Mouse (Mus musculus): ENCODE data around the gene Zfp82. TPM values are rescaled to one million over a fixed set of nuclear protein-coding genes. Genes with fewer than 3 reads are reported as not detected.
"Not testable (repeated sequence)": the region's sequence is repeated elsewhere in the genome, so short reads cannot be mapped to it uniquely, and the experiment has no call there.

The Zfp82 gene
- polyA plus RNA-seq (2014; fragmentation: Nextera tagmentation; extraction: Ambion mirVana), result 6.6 and 7.5 TPM in 2 replicates

- peak; percentile 91 for ATAC-seq (replicated peaks; ENCODE audit: low FRiP score)
- H3K4me3 ChIP-seq (ENCODE audit: low read depth, low read length), result peak within 1 kb of the TSS; percentile 71
- H3K27me3 ChIP-seq (ENCODE audit: control insufficient read depth, insufficient read depth, low read length), result no peaks in the 10 kb centered on the region
- H3K36me3 ChIP-seq (ENCODE audit: control insufficient read depth, insufficient read depth, low read length), result no peaks in the 10 kb centered on the region
- H3K4me2 ChIP-seq (ENCODE audit: low read depth, low read length, severe bottlenecking), result peak within 1 kb of the TSS; percentile 96
- WGBS, result under 1% methylated on average over 48 of the region's 50 CpGs
- peak within 1 kb of the TSS; percentile 77 for H3K9ac ChIP-seq (ENCODE audit: low read length)
- H3K27ac ChIP-seq (ENCODE audit: low read depth, low read length), result peak within 1 kb of the TSS; percentile 41; the same call in 1 of the 2 replicates
- peaks cover 3% of the 10 kb centered on the region; the same call in 1 of the 2 replicates for H3K4me1 ChIP-seq (replicated peaks; ENCODE audit: control insufficient read depth, insufficient read depth, low read length)
- DNase-seq (ENCODE audit: low spot score), result peak; percentile 92
- no peaks in the 10 kb centered on the region for H3K9me3 ChIP-seq (ENCODE audit: control insufficient read depth, low read length)
These were observed at the start of gene Zfp82 for GRCm38 (mm10) chr7:30072146-30073028. TSS of gene Zfp82 (minus strand) at chr7:30072900.

DNA sequence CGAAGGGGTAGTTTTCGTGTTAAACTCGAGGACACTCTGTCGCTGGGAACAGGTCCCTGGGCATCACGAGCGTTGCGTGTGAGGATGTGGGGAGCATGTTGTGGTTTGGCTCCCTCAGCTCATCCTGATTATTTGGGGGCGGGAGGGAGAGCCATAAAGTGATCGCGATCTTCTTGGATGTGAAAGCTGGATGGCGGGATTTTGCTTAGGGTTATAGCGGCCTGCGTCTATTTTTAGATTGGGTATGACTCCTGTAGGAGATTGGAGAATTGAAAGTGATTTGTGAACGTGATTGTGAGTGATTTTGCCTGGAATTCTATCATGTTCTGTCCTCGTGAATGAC, 49.5 kb upstream of the Zfp82 start:
- ATAC-seq (replicated peaks; ENCODE audit: low FRiP score) (no peak; the same call in 1 of the 2 replicates), DNase-seq (ENCODE audit: low spot score) (no peak)
- H3K27me3 ChIP-seq (ENCODE audit: control insufficient read depth, insufficient read depth, low read length), result no peaks in the 10 kb centered on the region
- H3K27ac ChIP-seq (ENCODE audit: low read depth, low read length), result no peak overlapping the region
- peak overlapping the region; percentile 65 for H3K4me2 ChIP-seq (ENCODE audit: low read depth, low read length, severe bottlenecking)
- peaks cover 2% of the 10 kb centered on the region; the same call in 1 of the 2 replicates for H3K4me1 ChIP-seq (replicated peaks; ENCODE audit: control insufficient read depth, insufficient read depth, low read length)
- peak overlapping the region; percentile 83 for H3K9ac ChIP-seq (ENCODE audit: low read length)
- no peaks in the 10 kb centered on the region for H3K9me3 ChIP-seq (ENCODE audit: control insufficient read depth, low read length)
- H3K36me3 ChIP-seq (ENCODE audit: control insufficient read depth, insufficient read depth, low read length), result no peaks in the 10 kb centered on the region; the same call in 1 of the 2 replicates
- 10% methylated on average over 15 of the region's 15 CpGs for WGBS
- peak overlapping the region; percentile 66 for H3K4me3 ChIP-seq (ENCODE audit: low read depth, low read length)

GRCm38 (mm10) chr7:30121308-30122187, 48.8 kb upstream of the Zfp82 start, which contains the start of gene Zfp382:
TSS of gene Zfp382 (plus strand) at chr7:30121942.
- peak within 1 kb of the TSS; percentile 65 for H3K4me2 ChIP-seq (ENCODE audit: low read depth, low read length, severe bottlenecking)
- H3K27me3 ChIP-seq (ENCODE audit: control insufficient read depth, insufficient read depth, low read length), result no peaks in the 10 kb centered on the region
- DNase-seq (ENCODE audit: low spot score) (peak; percentile 96), ATAC-seq (replicated peaks; ENCODE audit: low FRiP score) (peak; percentile 96)
- under 1% methylated on average over 61 of the region's 61 CpGs for WGBS
- peak within 1 kb of the TSS; percentile 83 for H3K9ac ChIP-seq (ENCODE audit: low read length)
- no peaks in the 10 kb centered on the region; the same call in 1 of the 2 replicates for H3K36me3 ChIP-seq (ENCODE audit: control insufficient read depth, insufficient read depth, low read length)
- peak within 1 kb of the TSS; percentile 60; the same call in 1 of the 2 replicates for H3K27ac ChIP-seq (ENCODE audit: low read depth, low read length)
- peak within 1 kb of the TSS; percentile 66 for H3K4me3 ChIP-seq (ENCODE audit: low read depth, low read length)
- no peaks in the 10 kb centered on the region for H3K9me3 ChIP-seq (ENCODE audit: control insufficient read depth, low read length)
- peaks cover 2% of the 10 kb centered on the region; the same call in 1 of the 2 replicates for H3K4me1 ChIP-seq (replicated peaks; ENCODE audit: control insufficient read depth, insufficient read depth, low read length)

- H3K4me3 ChIP-seq (ENCODE audit: low read depth, low read length); H3K9ac ChIP-seq (ENCODE audit: low read length); ATAC-seq (replicated peaks; ENCODE audit: low FRiP score); H3K9me3 ChIP-seq (ENCODE audit: control insufficient read depth, low read length); H3K4me1 ChIP-seq (replicated peaks; ENCODE audit: control insufficient read depth, insufficient read depth, low read length); H3K36me3 ChIP-seq (ENCODE audit: control insufficient read depth, insufficient read depth, low read length); H3K27ac ChIP-seq (ENCODE audit: low read depth, low read length); DNase-seq (ENCODE audit: low spot score); H3K27me3 ChIP-seq (ENCODE audit: control insufficient read depth, insufficient read depth, low read length); H3K4me2 ChIP-seq (ENCODE audit: low read depth, low read length, severe bottlenecking): not testable (repeated sequence)
- 89% methylated on average over 12 of the region's 12 CpGs for WGBS
These were observed 45.2 kb upstream of the Zfp82 start for GRCm38 (mm10) chr7:30117935-30118334.

- H3K27me3 ChIP-seq (ENCODE audit: control insufficient read depth, insufficient read depth, low read length), result no peaks in the 10 kb centered on the region
- H3K9me3 ChIP-seq (ENCODE audit: control insufficient read depth, low read length), result no peaks in the 10 kb centered on the region; the same call in 1 of the 2 replicates
- 96% methylated on average over 5 of the region's 5 CpGs for WGBS
- no peak overlapping the region for H3K27ac ChIP-seq (ENCODE audit: low read depth, low read length)
- H3K4me1 ChIP-seq (replicated peaks; ENCODE audit: control insufficient read depth, insufficient read depth, low read length), result no peaks in the 10 kb centered on the region
- H3K4me3 ChIP-seq (ENCODE audit: low read depth, low read length), result no peak overlapping the region
- no peaks in the 10 kb centered on the region for H3K36me3 ChIP-seq (ENCODE audit: control insufficient read depth, insufficient read depth, low read length)
- no peak for ATAC-seq (replicated peaks; ENCODE audit: low FRiP score)
- H3K4me2 ChIP-seq (ENCODE audit: low read depth, low read length, severe bottlenecking), result no peak overlapping the region
- DNase-seq (ENCODE audit: low spot score), result no peak
- no peak overlapping the region for H3K9ac ChIP-seq (ENCODE audit: low read length)
These were observed 43.4 kb upstream of the Zfp82 start for GRCm38 (mm10) chr7:30116076-30116475.

DNA sequence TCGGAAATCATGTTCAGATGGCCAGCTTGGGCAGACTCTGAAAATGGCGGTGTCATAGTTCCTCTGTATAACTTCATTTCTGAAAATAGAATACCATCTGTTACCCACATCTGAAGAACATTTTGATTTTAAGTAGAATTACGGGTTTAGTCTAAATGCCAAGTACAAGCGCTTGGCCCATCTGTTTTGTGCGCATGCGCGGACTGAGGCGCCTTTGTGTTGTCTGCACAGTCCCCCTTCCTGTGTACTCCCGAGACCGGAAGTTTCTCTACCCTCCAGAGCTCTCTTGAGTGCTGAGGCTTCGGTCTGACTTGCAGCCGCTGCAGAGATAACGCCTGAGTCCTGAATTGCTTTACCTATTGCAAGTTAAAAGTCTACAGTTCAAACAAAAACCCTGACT, 26.6 kb upstream of the Zfp82 start:
- no peak overlapping the region for H3K4me3 ChIP-seq (ENCODE audit: low read depth, low read length)
- H3K9ac ChIP-seq (ENCODE audit: low read length), result no peak overlapping the region
- H3K9me3 ChIP-seq (ENCODE audit: control insufficient read depth, low read length), result peaks cover 17% of the 10 kb centered on the region
- H3K4me1 ChIP-seq (replicated peaks; ENCODE audit: control insufficient read depth, insufficient read depth, low read length), result peaks cover 4% of the 10 kb centered on the region; the same call in 1 of the 2 replicates
- H3K36me3 ChIP-seq (ENCODE audit: control insufficient read depth, insufficient read depth, low read length), result peaks cover 34% of the 10 kb centered on the region
- H3K27me3 ChIP-seq (ENCODE audit: control insufficient read depth, insufficient read depth, low read length), result no peaks in the 10 kb centered on the region
- no peak overlapping the region for H3K4me2 ChIP-seq (ENCODE audit: low read depth, low read length, severe bottlenecking)
- 94% methylated on average over 13 of the region's 13 CpGs for WGBS
- ATAC-seq (replicated peaks; ENCODE audit: low FRiP score) (no peak), DNase-seq (ENCODE audit: low spot score) (no peak)
- no peak overlapping the region for H3K27ac ChIP-seq (ENCODE audit: low read depth, low read length)

- peak overlapping the region; percentile 60 for H3K4me3 ChIP-seq (ENCODE audit: low read depth, low read length)
- peaks cover 8% of the 10 kb centered on the region; the same call in 1 of the 2 replicates for H3K36me3 ChIP-seq (ENCODE audit: control insufficient read depth, insufficient read depth, low read length)
- H3K27me3 ChIP-seq (ENCODE audit: control insufficient read depth, insufficient read depth, low read length), result no peaks in the 10 kb centered on the region
- no peaks in the 10 kb centered on the region for H3K9me3 ChIP-seq (ENCODE audit: control insufficient read depth, low read length)
- WGBS, result 10% methylated on average over 5 of the region's 5 CpGs
- H3K9ac ChIP-seq (ENCODE audit: low read length), result peak overlapping the region; percentile 96
- no peak for DNase-seq (ENCODE audit: low spot score)
- H3K27ac ChIP-seq (ENCODE audit: low read depth, low read length), result no peak overlapping the region; the same call in 1 of the 2 replicates
- peak overlapping the region; percentile 62 for H3K4me2 ChIP-seq (ENCODE audit: low read depth, low read length, severe bottlenecking)
- no peak for ATAC-seq (replicated peaks; ENCODE audit: low FRiP score)
- peaks cover 9% of the 10 kb centered on the region; the same call in 1 of the 2 replicates for H3K4me1 ChIP-seq (replicated peaks; ENCODE audit: control insufficient read depth, insufficient read depth, low read length)
These were observed 22.9 kb upstream of the Zfp82 start for GRCm38 (mm10) chr7:30095551-30096125.
